Mouse (Mus musculus) retina, embryonic 14.5 days (tissue): ENCODE results near the gene Zc3h18.

ENCODE experiments used
- DNase-seq: peaks from one replicate; pipeline ENCODE4 v3.0.0-alpha.2; 2015; ENCODE audit warnings: low spot score

Gene Zc3h18

DNA sequence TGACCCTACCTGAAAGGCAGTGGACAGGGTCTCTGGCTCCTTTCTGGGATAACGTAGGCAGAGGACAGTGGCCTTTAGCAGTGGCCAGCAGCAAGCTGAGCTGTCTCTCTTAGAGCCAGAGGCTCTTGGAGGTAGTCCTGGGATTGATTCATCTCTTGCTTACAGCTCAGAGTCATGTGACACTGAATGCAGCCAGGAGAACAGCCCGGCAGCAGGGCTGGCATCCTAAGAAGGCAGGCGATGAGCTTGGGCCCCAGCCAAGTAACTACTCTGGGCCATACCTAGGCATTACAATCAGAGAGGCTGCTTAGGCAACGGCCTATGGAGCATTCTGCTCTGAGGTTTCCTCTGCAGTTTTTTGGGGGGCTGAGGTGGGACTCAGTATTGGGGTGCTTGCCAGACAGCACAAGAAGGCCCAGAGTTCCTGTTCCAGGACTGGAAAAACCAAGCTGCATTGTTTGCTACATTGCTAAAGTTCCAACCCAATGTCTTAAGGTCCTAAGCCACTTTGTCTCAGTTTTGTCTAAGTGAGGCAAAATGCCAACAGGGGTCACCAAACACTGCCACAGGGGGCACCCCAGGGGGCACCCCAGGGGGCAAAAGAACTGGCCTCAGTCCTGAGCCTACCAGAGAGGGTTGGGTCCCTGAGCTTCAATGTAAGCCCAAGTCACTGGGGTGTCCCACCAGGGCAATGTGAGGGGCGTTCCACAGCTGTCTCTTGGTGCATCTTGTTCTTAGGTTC lies 28.4 kb upstream of the Zc3h18 start:
- DNase-seq = no peak

GRCm38 (mm10) chr8:122349357-122350297 lies 26.8 kb upstream of the Zc3h18 start:
- DNase-seq = no peak

DNA sequence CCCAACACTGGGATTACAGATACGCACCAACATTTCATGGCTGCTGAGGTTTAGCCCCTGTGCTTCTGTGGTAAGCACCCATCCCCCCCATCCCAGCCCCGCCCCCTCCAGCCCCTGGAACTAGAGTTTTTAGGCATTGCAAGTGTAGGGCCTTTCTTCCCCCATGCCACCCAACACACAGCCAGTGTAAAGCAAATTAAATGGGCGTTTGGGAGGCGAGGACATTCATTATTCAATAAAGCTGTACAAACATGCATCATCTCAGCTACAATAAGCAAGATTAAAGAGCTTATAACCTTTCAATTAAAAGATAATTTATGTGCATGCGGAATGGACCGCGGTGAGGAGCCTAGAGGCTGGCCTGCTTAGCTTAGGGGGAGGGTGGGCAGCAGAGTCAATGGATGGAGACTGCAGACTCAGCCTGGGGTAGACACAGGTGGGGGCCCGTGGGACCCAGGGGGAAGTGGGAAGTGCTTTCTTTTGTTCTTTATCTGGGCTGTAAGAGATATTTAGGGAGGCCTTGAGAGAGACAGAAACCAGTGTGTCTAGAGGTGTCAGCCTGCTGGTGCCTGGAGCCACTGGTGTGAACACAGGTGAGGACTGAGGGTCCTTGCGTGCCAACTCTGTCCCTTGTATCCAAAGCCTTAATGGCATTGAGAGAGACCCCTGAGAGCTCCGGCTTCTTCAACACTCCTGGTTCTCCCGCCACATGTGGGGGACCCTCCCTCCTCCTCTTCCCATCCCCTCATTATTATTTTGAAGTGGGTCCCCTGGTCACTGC lies 25.9 kb upstream of the Zc3h18 start:
- DNase-seq = no peak

GRCm38 (mm10) chr8:122354157-122354556 lies 22.3 kb upstream of the Zc3h18 start:
- DNase-seq = no peak

DNA sequence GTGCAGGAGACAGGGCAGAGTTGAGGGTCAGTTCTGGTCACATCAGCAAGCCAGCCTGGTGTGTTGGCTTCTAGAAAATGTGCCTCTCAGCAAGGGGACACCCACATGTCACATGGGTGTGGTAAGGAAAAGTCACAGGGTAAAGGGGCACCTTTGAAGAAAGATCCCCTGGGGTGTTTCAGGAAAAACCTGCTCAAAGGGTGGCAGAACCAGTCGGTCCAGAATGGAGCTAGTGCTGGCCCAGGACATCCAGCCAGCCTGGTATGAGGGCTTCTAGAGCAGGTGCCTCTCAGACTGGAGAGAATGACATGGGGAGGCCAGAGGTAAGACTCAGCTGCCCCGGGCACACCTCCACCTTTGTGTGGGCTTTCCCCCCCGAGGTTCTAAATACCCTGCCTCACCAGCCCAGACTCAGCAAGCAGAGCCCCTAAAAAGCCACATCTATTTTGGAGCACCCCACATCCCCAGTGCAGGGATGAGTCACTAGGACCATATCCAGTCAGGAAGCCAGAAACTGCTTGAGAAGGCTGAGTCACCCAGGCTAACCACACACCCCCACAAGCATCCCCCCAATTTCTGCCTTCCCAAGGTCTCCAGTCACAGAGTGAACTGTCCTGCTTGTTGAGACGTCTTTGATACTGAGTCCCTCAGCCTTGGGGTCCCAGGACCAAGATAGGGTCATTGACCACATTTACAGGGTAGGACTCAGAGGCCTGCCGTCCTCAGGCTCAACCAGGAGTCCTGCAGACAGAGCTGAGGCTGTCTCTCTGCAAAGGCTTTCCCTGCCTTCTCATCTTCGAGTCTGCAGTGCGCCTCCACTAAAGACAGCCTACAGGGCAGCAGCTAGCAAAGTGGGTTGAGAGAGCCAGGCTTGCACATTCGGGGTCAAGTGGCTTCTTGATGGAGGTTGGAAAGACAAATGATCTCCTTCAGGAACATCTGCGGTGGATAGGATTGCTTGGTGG lies 20.5 kb upstream of the Zc3h18 start:
- DNase-seq = no peak

- DNase-seq = no peak
Measured at GRCm38 (mm10) chr8:122357202-122357601, 19.2 kb upstream of the Zc3h18 start.

- no peak for DNase-seq
Measured at GRCm38 (mm10) chr8:122357641-122358040, 18.8 kb upstream of the Zc3h18 start.

- no peak for DNase-seq
Measured at GRCm38 (mm10) chr8:122359111-122359775, 17.2 kb upstream of the Zc3h18 start.

- DNase-seq = no peak
Measured at GRCm38 (mm10) chr8:122360696-122361416, 15.6 kb upstream of the Zc3h18 start, which contains the start of gene Trhr2. Gene Trhr2 (minus strand): TSS chr8:122360746.

DNA sequence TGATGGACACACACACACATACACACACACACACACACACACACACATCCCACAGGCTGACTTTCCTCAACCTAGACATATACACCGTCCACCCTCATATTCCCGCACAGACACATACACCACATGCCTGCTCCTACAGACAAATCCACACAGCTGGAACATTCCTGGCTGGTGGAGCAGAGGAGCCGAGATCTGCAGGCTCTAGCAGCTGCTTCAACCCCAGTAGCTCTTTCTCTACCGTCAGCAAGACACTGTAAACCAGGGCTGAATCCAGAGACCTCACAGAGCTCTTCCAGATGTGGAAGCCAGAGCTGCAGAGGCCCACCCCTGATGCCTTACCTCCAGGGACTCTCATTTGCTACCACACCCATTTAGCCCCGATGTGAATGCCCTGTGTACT lies 14.1 kb upstream of the Zc3h18 start:
- DNase-seq = no peak

DNA sequence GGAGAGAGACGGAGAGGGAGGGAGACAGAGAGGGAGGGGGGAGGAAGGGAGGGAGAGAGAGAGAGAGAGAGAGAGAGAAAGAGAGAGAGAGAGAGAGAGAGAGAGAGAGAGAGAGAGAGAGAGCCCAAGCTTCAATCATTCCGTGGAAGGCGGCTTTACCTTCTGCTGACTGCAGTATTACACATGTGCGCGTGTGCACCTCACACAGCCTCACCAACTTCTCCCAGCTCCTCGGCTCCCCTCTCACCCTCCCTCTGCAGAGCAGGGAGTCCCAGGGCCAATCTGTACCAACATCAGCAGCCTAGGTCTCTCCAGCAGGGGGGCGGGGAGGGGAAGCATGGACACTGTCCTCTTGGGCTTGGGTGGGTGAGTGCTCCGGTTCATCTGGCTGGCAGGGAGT lies 13.4 kb upstream of the Zc3h18 start:
- no peak for DNase-seq

- DNase-seq = no peak
Measured at GRCm38 (mm10) chr8:122368494-122368893, 7.9 kb upstream of the Zc3h18 start.

DNA sequence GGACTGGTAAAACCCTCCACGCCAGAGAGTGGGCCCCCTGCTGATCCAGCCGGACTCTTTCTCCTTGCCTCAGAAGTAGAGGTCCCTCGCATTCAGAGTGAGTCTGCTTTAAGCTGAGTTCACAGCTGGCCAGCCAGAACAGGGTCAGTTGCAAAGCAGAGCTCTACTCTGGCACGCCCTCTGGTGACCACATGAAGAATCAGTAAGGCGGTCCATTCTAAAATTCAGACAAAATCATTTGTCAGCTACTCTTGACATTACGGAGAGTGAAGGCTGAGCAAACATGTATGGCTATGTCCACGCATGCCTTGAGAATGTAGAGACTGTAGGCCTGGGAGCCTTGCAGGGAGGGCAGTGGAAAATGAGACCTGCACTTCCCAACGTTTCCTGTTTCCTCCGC lies 6.7 kb upstream of the Zc3h18 start:
- peak; percentile 84 for DNase-seq

DNA sequence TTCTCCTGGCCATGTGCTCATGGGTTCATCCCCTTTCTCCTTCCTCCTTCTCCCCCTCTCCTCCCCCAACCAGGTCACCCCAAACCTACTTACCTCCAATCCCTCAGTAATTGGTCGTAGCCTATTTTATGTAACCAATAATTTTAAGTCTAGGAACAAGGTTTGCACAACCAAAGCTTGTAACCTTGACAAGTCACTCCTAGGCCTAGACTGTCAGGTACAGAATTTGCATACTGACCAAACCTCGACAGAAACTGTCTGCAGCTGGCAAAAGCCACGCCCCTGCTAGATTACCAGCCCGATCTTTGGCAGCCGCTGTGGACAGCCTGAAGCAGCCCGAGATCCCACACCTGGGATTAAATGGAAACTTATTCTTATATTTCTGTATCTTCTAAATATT lies 4.7 kb upstream of the Zc3h18 start:
- no peak for DNase-seq

GRCm38 (mm10) chr8:122375320-122375719 lies 1.1 kb upstream of the Zc3h18 start:
- no peak for DNase-seq

- DNase-seq = peak; percentile 15
Measured at GRCm38 (mm10) chr8:122375751-122376364, 551 bp upstream of the Zc3h18 start.

GRCm38 (mm10) chr8:122383039-122383438 lies 6.6 kb downstream of the Zc3h18 start:
- no peak for DNase-seq

GRCm38 (mm10) chr8:122389357-122389756 lies 12.9 kb downstream of the Zc3h18 start:
- no peak for DNase-seq

- no peak for DNase-seq
Measured at GRCm38 (mm10) chr8:122390758-122391157, 14.3 kb downstream of the Zc3h18 start.
